Mouse (Mus musculus) lung, postnatal 0 days (tissue): Measurements from ENCODE around the gene Pgm2l1. TPM values are rescaled to one million over a fixed set of nuclear protein-coding genes. Genes with fewer than 3 reads are reported as not detected.
A peak's percentile ranks its signal among the peaks of the same experiment; 100 is the strongest.

Source experiments
- ATAC-seq: fragments of 200-750 bp; cut with Nextera tagmentation; 2 replicates; pipeline ENCODE4 v1.8.0; 2017; ENCODE audit warnings: moderate library complexity
- DNase-seq: peaks from one replicate; pipeline ENCODE4 v3.0.0-alpha.2; 2016; ENCODE audit warnings: low spot score
- H3K27ac ChIP-seq: fragments of 300-500 bp; sonication (generic); 2 replicates; pipeline ENCODE4 v1.5.1; 2014; ENCODE audit warnings: antibody characterized with exemption, mild to moderate bottlenecking, low read length, mixed read lengths
- H3K27me3 ChIP-seq: fragments of 300-500 bp; sonication (generic); replicated peaks from 2 replicates; pipeline ENCODE4 v1.6.1; 2014; ENCODE audit warnings: low read length, mixed read lengths; ENCODE audit not compliant: insufficient read depth
- H3K36me3 ChIP-seq: fragments of 300-500 bp; sonication (generic); 2 replicates; pipeline ENCODE4 v1.6.1; 2014; ENCODE audit warnings: low read length, mixed read lengths; ENCODE audit not compliant: insufficient read depth
- H3K4me1 ChIP-seq: fragments of 300-500 bp; sonication (generic); 2 replicates; pipeline ENCODE4 v1.6.1; 2014; ENCODE audit warnings: antibody characterized with exemption, low read depth, low read length, mixed read lengths; ENCODE audit not compliant: insufficient read depth
- H3K4me2 ChIP-seq: fragments of 300-500 bp; sonication (generic); replicated peaks from 2 replicates; pipeline ENCODE4 v1.6.1; 2014; ENCODE audit warnings: low read depth, mild to moderate bottlenecking, low read length, moderate library complexity, mixed read lengths
- H3K4me3 ChIP-seq: fragments of 300-500 bp; sonication (generic); 2 replicates; pipeline ENCODE4 v1.5.1; 2014; ENCODE audit warnings: low read depth, low read length
- H3K9ac ChIP-seq: fragments of 300-500 bp; sonication (generic); replicated peaks from 2 replicates; pipeline ENCODE4 v1.6.1; 2014; ENCODE audit warnings: low read depth, mild to moderate bottlenecking
- H3K9me3 ChIP-seq: fragments of 300-500 bp; sonication (generic); 2 replicates; pipeline ENCODE4 v1.6.1; 2016; ENCODE audit warnings: low read length, mixed read lengths
- CTCF ChIP-seq: IDR thresholded peaks from 2 replicates; pipeline ENCODE4 v1.5.1; 2016; ENCODE audit warnings: antibody characterized with exemption, mild to moderate bottlenecking
- EP300 ChIP-seq: IDR thresholded peaks from 2 replicates; pipeline ENCODE4 v1.6.1; 2016; ENCODE audit warnings: antibody characterized with exemption, mild to moderate bottlenecking, control low read depth
- WGBS: fragments of 180-500 bp; shearing (Covaris S2); extraction: QIAGEN DNeasy Blood & Tissue Kit; methylation state at CpG from one replicate; pipeline ENCODE4 v1.1.7; 2014; 5-methylcytosine and 5-hydroxymethylcytosine counted together
- polyA plus RNA-seq: library from polyadenylated mRNA; unstranded; fragments of >200 nt; fragmentation: Nextera tagmentation; extraction: Ambion mirVana; gene quantifications from 2 replicates; pipeline ENCODE4 v1.2.1, GENCODE M21; 2015

The Pgm2l1 gene
- polyA plus RNA-seq, 1 experiment from 2014 or later = 2.0 TPM

DNA sequence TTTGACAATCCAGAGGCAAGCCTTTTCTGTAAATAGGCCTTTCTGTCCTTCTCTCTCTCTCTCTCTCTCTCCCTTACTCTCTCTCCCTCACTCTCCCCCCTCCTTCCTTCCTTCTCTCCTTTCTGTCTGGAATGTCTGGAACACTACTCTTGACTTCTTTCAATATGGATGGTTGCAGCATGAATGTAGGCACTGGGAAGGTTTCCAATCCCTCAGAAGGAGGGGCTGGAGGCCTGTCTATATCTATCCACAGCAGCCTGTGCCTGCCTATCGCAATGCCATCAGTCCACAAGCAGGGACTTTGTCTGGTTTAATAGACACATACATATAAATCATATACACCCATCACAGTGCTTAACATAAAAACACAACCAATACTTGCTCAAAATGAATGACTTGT, 82.0 kb downstream of the Pgm2l1 start:
- Histone ChIP-seq H3K36me3 (no peaks in the 10 kb centered on the region), H3K4me3 (no peak overlapping the region), H3K4me2 (no peak overlapping the region), H3K9me3 (no peaks in the 10 kb centered on the region), H3K4me1 (no peaks in the 10 kb centered on the region), H3K27ac (no peak overlapping the region), H3K9ac (no peak overlapping the region), H3K27me3 (no peaks in the 10 kb centered on the region)
- 32% methylated on average over 1 of the region's 1 CpGs for WGBS
- DNase-seq = peak; percentile 39
- TF ChIP-seq EP300 (no peak), CTCF (no peak)
- peak; percentile 17; the same call in 1 of the 2 replicates for ATAC-seq

DNA sequence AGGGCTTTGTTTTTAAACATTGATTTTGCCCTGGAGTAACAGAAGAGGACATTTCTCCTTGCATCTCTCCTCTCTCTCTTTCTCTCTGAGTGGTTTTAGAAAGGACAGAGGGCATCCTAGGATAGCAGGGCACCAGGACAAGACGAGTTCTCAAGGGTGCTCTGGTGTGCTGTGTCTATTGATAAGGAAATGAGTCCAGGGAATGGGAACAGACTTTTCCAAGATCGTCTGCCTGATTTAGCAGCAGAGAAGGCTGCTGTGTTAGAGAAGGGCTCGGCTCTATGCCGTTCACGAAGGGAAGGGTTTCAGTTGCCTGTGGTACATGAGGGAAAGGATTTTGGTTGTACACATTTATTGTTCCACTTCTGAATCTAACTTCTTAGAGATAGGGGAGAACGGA, 82.5 kb downstream of the Pgm2l1 start:
- H3K4me3 ChIP-seq = no peak overlapping the region
- TF ChIP-seq EP300 = no peak
- no peak for TF ChIP-seq CTCF
- H3K4me2 ChIP-seq = no peak overlapping the region
- no peak for DNase-seq
- H3K27ac ChIP-seq = no peak overlapping the region
- no peak overlapping the region for H3K9ac ChIP-seq
- H3K4me1 ChIP-seq = no peaks in the 10 kb centered on the region
- no peak for ATAC-seq
- no peaks in the 10 kb centered on the region for H3K9me3 ChIP-seq
- no peaks in the 10 kb centered on the region for H3K36me3 ChIP-seq
- 50% methylated on average over 6 of the region's 6 CpGs for WGBS
- no peaks in the 10 kb centered on the region for H3K27me3 ChIP-seq

DNA sequence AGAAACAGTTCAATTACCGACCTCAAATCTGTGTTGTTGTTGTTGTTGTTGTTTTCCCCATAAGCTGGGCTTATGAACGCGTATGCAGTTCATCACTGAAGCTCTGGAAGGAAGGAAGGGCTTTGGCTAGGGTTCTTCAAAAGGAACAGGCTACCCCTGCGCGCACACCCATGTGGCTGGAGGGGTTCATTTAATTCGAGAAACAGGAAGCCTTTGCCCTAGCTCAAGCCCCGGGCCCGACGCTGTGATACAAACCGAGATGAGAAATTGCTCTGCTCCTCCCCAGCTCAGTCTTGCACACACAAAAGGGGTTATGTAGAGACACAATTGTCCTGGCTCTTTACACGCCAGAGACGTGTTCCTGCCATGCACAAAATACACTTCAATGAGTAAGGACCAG, 83.1 kb downstream of the Pgm2l1 start:
- ATAC-seq (no peak), DNase-seq (no peak)
- Histone ChIP-seq H3K4me3 (no peak overlapping the region), H3K4me2 (no peak overlapping the region), H3K27me3 (no peaks in the 10 kb centered on the region), H3K9me3 (no peaks in the 10 kb centered on the region), H3K4me1 (no peaks in the 10 kb centered on the region), H3K36me3 (no peaks in the 10 kb centered on the region), H3K27ac (no peak overlapping the region), H3K9ac (no peak overlapping the region)
- TF ChIP-seq EP300 (no peak), CTCF (no peak)
- WGBS = 74% methylated on average over 12 of the region's 12 CpGs

DNA sequence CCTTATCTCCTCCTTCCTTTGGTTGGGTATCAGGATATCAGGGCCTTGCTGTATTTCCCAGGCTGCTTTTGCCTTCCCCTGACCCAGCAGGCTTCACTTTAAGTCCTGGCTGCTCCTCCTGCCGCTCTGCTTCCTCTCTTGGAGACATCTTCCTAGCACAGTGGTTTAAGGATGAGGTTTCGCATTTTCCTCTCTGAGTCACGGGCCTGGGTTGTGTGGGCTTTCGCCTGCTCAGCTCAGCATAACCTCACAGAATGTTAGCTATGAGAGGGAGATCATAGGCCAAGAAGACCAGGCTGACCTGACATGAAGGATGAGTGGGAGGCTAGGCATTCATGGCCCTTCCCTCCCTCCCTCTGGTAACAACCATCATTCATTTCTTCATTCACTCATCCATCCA, 85.5 kb downstream of the Pgm2l1 start:
- H3K36me3 ChIP-seq = no peaks in the 10 kb centered on the region
- 87% methylated on average over 4 of the region's 4 CpGs for WGBS
- H3K4me1 ChIP-seq = no peaks in the 10 kb centered on the region
- H3K4me3 ChIP-seq = no peak overlapping the region
- no peaks in the 10 kb centered on the region for H3K9me3 ChIP-seq
- H3K27ac ChIP-seq = no peak overlapping the region
- DNase-seq = no peak
- H3K9ac ChIP-seq = no peak overlapping the region
- no peak overlapping the region for H3K4me2 ChIP-seq
- no peak for ATAC-seq
- no peaks in the 10 kb centered on the region for H3K27me3 ChIP-seq
- TF ChIP-seq CTCF = no peak
- TF ChIP-seq EP300 = no peak

DNA sequence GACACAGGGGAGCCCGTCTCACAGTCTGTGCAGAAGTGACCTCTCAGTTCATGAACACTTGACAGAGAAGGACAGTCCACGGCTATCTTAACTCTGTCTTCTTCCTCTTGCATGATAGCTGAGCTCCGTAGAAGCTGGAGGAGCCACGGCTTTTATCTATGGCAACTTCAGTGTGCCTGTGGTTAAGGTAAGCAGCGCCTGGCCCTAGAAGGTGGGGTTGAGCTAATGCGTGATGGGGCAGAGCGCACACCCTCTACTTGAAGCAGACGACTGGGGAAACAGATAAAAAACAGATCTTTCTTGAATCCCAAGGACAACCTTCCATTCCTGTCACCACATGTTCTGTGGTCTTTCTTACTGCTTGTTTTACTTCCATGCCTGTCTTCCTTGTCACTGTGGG, 89.7 kb downstream of the Pgm2l1 start:
- H3K27ac ChIP-seq = no peak overlapping the region
- H3K4me3 ChIP-seq = no peak overlapping the region
- no peaks in the 10 kb centered on the region for H3K36me3 ChIP-seq
- H3K9me3 ChIP-seq = no peaks in the 10 kb centered on the region
- no peaks in the 10 kb centered on the region for H3K27me3 ChIP-seq
- H3K4me2 ChIP-seq = no peak overlapping the region
- TF ChIP-seq CTCF = no peak
- DNase-seq (no peak), ATAC-seq (no peak)
- 81% methylated on average over 8 of the region's 8 CpGs for WGBS
- no peaks in the 10 kb centered on the region for H3K4me1 ChIP-seq
- no peak overlapping the region for H3K9ac ChIP-seq

DNA sequence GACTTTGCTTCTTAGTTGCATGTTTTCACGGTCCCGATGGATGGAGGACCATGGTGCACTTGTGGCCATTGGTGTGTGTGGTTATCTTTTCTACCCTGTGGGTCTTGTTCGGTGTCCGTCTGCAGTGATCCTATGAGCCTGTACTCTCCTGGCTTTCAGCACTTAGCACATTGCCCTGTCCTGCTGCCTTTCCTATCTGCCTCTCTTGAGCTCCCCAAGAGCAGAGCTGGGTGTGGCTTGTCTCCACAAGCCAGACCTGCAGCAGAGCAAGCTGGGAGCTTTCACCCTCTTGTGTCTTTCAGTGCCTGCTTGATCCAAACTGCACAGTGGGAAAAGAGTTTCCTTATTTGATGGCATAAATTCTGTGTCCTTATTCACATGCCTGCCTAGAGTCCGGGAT, 90.3 kb downstream of the Pgm2l1 start:
- no peaks in the 10 kb centered on the region for H3K27me3 ChIP-seq
- no peaks in the 10 kb centered on the region for H3K36me3 ChIP-seq
- H3K9me3 ChIP-seq = no peaks in the 10 kb centered on the region
- no peak for DNase-seq
- H3K4me3 ChIP-seq = no peak overlapping the region
- TF ChIP-seq EP300 (no peak), CTCF (no peak)
- H3K4me2 ChIP-seq = no peak overlapping the region
- H3K4me1 ChIP-seq = no peaks in the 10 kb centered on the region
- 89% methylated on average over 5 of the region's 5 CpGs for WGBS
- H3K9ac ChIP-seq = no peak overlapping the region
- ATAC-seq = no peak
- H3K27ac ChIP-seq = no peak overlapping the region

DNA sequence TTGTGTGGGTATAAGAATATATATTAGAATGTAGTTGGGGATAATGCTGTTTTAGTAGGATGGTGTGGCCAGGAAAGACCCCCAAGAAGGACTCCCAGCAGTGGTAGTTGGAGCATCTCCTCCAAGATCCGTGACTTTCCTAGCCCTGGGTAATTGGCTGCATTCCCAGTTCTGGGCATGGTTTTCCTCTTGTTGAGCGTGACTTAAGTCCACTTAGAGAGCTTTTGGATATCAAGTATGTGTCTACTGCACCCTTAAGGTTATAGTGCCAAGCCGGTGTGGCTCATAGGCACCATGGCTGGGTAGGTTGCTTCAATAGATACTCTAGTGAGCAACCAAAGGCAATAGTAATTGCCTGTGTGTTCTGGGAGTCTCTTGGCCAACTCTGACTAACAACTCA, 96.5 kb downstream of the Pgm2l1 start:
- H3K4me2 ChIP-seq = no peak overlapping the region
- H3K4me3 ChIP-seq = no peak overlapping the region
- no peaks in the 10 kb centered on the region for H3K9me3 ChIP-seq
- H3K9ac ChIP-seq = no peak overlapping the region
- WGBS = 43% methylated on average over 3 of the region's 3 CpGs
- DNase-seq = peak; percentile 75
- ATAC-seq = peak; percentile 55
- no peaks in the 10 kb centered on the region for H3K4me1 ChIP-seq
- 0 out of 2 replicates have a peak, but pooled peaks cover 6% of the 10 kb centered on the region for H3K36me3 ChIP-seq
- H3K27me3 ChIP-seq = no peaks in the 10 kb centered on the region
- no peak overlapping the region for H3K27ac ChIP-seq
- TF ChIP-seq CTCF (no peak), EP300 (no peak)
